Mouse (Mus musculus) C2C12 (cell line): ENCODE data around the gene Adora2b. TPM values are rescaled to one million over a fixed set of nuclear protein-coding genes. Genes with fewer than 3 reads are reported as not detected.
A peak's percentile ranks its signal among the peaks of the same experiment; 100 is the strongest.

Experiments
- H3K27me3 ChIP-seq: one replicate; pipeline ENCODE4 v1.6.1; 2011; ENCODE audit not compliant: control insufficient read depth, insufficient read depth, insufficient read length
- H3K36me3 ChIP-seq: one replicate; pipeline ENCODE4 v1.6.1; 2011; ENCODE audit not compliant: control insufficient read depth, insufficient read depth
- H3K4me3 ChIP-seq: one replicate; pipeline ENCODE4 v1.5.1; 2011; ENCODE audit warnings: mild to moderate bottlenecking, control low read depth; ENCODE audit not compliant: poor library complexity, insufficient read depth, severe bottlenecking
- H3K79me2 ChIP-seq: one replicate; pipeline ENCODE4 v1.6.1; 2011; ENCODE audit not compliant: control insufficient read depth, insufficient read depth
- H3K79me3 ChIP-seq: one replicate; pipeline ENCODE4 v1.6.1; 2011; ENCODE audit warnings: low read depth, control low read depth
- H3ac ChIP-seq: one replicate; pipeline ENCODE3; 2011; ENCODE audit warnings: low read depth; ENCODE audit not compliant: control insufficient read depth, insufficient read length
- CEBPB ChIP-seq: IDR thresholded peaks from one replicate; pipeline ENCODE4 v1.6.1; 2011; ENCODE audit warnings: low read depth, mild to moderate bottlenecking, control low read depth, moderate library complexity
- CTCF ChIP-seq: IDR thresholded peaks from one replicate; pipeline ENCODE4 v1.5.1; 2011; ENCODE audit not compliant: control insufficient read depth, insufficient read depth, insufficient read length
- FOSL1 ChIP-seq: IDR thresholded peaks from one replicate; pipeline ENCODE4 v1.8.0; 2011; ENCODE audit warnings: mild to moderate bottlenecking, low read length; ENCODE audit not compliant: poor library complexity, insufficient read depth, severe bottlenecking
- MAX ChIP-seq: IDR thresholded peaks from one replicate; pipeline ENCODE4 v1.6.1; 2011; ENCODE audit warnings: mild to moderate bottlenecking, control low read depth
- MYOD1 ChIP-seq: IDR thresholded peaks from one replicate; pipeline ENCODE4 v1.6.1; 2011; ENCODE audit warnings: low read depth; ENCODE audit not compliant: control insufficient read depth, insufficient read length
- MYOG ChIP-seq: IDR thresholded peaks from one replicate; pipeline ENCODE4 v1.6.1; 2011; ENCODE audit not compliant: control insufficient read depth, insufficient read length; ENCODE audit errors: extremely low read depth
- USF1 ChIP-seq: IDR thresholded peaks from one replicate; pipeline ENCODE4 v1.6.1; 2011; ENCODE audit warnings: low read depth, mild to moderate bottlenecking, control low read depth, moderate library complexity
- polyA plus RNA-seq: library from polyadenylated mRNA; unstranded; fragments of >200 nt; fragmentation: generic; extraction: Trizol; gene quantifications from one replicate; pipeline ENCODE4 v1.2.1, GENCODE M21; 2012; ENCODE audit warnings: missing spikeins

The Adora2b gene
- polyA plus RNA-seq, 1 experiment, result 3.7 TPM

DNA sequence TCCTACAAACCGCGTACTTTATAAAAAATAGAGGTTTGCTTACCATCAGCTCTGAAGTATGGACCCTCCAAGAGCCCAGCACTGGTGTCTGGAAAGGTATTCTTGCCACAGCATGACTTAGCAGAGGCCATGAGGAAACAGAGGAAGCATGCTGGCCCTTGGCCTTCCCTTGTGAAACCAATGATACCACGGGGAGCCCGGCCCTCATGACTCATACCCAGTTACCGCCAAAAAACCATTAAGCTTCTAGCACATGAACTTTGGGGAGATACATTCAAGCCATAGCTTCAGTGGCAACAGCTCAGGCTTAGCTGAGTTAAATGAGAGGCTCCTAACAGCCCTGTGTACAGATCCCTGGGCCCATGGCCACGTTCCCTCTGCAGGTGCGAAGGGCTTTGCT, 24.8 kb upstream of the Adora2b start:
- Histone ChIP-seq H3ac (no peak overlapping the region), H3K79me2 (no peaks in the 10 kb centered on the region), H3K79me3 (no peaks in the 10 kb centered on the region), H3K4me3 (no peak overlapping the region), H3K36me3 (peaks cover 38% of the 10 kb centered on the region), H3K27me3 (no peaks in the 10 kb centered on the region)
- no peak for TF ChIP-seq MYOG
- peak; percentile 98 for TF ChIP-seq MAX

DNA sequence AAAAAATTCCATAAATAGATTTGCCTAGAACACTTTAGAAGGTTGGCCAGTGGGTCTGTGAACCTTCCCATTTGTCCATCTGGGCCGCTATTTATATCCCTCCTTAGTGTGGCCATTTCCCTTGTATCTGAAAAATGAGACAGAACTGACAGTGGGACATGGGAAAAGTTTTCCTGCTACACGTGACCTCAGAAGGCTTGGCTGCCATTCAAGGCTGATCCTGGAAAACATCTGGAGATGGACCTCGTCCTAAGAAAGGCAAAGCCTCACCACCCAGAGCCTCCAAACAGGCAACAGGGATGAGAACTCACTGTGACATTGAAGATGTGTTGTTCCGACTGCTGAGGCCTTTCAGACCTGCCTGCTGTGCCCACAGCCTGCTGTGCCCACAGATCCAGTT, 24.0 kb upstream of the Adora2b start:
- H3ac ChIP-seq, result no peak overlapping the region
- H3K36me3 ChIP-seq, result peaks cover 30% of the 10 kb centered on the region
- H3K27me3 ChIP-seq, result no peaks in the 10 kb centered on the region
- no peaks in the 10 kb centered on the region for H3K79me2 ChIP-seq
- H3K79me3 ChIP-seq, result no peaks in the 10 kb centered on the region
- TF ChIP-seq MYOD1 (no peak), USF1 (peak; percentile 52)
- no peak overlapping the region for H3K4me3 ChIP-seq

DNA sequence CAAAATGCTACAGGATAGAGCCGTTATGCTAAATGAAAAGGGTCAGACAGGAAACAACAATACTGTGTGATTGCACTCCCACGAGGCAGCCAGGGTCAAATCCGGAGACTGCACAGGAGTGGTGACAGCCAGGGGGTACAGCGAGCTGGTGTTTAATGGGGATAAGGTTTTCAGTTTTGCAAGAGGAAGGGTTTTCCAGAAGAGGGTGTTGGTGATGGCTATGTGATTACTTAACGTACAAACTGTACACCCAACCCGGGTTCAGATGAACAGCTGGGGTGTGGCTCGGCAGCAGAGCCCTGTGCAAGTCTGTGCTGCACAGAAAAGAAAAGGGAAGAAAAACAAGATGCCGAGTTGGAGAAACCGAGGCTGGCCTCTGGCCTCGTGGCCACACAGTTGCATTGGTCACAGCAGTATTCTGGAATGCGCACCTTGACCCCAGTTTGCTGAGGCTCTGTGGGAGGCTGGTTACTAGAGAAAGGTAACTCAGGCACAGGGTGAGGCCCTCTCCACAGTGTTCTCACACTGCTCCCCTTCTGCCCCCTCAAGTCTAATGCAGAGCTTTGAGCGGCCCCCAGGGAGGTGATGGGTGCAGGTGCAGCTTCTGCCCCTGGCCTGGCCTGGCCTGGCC, 8.0 kb upstream of the Adora2b start:
- no peaks in the 10 kb centered on the region for H3K27me3 ChIP-seq
- no peaks in the 10 kb centered on the region for H3K36me3 ChIP-seq
- H3K79me2 ChIP-seq, result no peaks in the 10 kb centered on the region
- no peaks in the 10 kb centered on the region for H3K79me3 ChIP-seq
- no peak overlapping the region for H3ac ChIP-seq
- TF ChIP-seq USF1, result no peak
- H3K4me3 ChIP-seq, result no peak overlapping the region

DNA sequence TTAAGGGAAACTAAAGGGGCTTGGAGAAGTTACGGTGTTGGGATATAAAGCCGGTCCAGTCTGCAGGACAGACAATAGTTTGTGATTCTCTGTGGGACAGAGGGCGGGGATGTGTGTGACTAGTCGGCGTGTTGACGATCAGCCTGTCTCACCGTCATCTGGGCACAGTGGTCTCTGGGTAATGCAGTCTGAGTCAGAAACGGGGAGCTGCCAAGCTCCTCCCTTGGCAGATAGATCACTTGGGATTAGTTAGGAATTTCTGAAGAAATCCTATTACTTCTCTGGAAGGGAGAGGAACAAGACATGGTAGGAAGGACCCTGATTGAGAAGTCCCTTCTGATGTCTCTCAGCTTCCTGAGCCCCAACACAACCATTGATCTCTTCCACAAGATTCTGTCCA, 4.9 kb upstream of the Adora2b start:
- no peak overlapping the region for H3ac ChIP-seq
- no peaks in the 10 kb centered on the region for H3K79me3 ChIP-seq
- no peak for TF ChIP-seq FOSL1
- no peak for TF ChIP-seq USF1
- TF ChIP-seq CEBPB, result no peak
- TF ChIP-seq MAX, result no peak
- no peak for TF ChIP-seq MYOG
- TF ChIP-seq MYOD1, result no peak
- no peak for TF ChIP-seq CTCF
- no peaks in the 10 kb centered on the region for H3K27me3 ChIP-seq
- H3K4me3 ChIP-seq, result no peak overlapping the region
- H3K36me3 ChIP-seq, result no peaks in the 10 kb centered on the region
- H3K79me2 ChIP-seq, result no peaks in the 10 kb centered on the region

DNA sequence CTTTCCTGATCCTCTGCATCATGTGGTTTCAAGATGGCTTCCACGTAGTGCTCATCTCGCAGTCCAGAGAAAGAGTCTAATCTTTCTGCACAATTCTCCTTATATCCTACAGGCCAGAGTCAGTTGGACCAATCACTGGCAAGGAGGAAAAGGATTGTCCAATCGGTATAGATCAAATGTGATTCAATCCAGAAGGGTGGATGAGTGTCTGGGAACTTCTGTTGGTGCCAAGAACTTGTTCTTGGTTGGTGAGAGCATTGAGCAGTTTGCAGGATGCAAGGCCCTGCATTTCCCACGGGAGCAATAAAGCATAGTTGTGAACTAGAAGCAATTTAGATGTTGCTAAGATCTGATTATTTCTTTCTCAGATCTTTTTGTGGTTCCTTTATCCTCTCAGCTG, 4.3 kb upstream of the Adora2b start:
- H3ac ChIP-seq, result no peak overlapping the region
- no peak overlapping the region for H3K4me3 ChIP-seq
- no peaks in the 10 kb centered on the region for H3K79me2 ChIP-seq
- no peaks in the 10 kb centered on the region for H3K36me3 ChIP-seq
- H3K27me3 ChIP-seq, result no peaks in the 10 kb centered on the region
- TF ChIP-seq CEBPB (no peak), USF1 (no peak), FOSL1 (no peak), CTCF (no peak), MYOD1 (no peak), MAX (no peak), MYOG (no peak)
- no peaks in the 10 kb centered on the region for H3K79me3 ChIP-seq

DNA sequence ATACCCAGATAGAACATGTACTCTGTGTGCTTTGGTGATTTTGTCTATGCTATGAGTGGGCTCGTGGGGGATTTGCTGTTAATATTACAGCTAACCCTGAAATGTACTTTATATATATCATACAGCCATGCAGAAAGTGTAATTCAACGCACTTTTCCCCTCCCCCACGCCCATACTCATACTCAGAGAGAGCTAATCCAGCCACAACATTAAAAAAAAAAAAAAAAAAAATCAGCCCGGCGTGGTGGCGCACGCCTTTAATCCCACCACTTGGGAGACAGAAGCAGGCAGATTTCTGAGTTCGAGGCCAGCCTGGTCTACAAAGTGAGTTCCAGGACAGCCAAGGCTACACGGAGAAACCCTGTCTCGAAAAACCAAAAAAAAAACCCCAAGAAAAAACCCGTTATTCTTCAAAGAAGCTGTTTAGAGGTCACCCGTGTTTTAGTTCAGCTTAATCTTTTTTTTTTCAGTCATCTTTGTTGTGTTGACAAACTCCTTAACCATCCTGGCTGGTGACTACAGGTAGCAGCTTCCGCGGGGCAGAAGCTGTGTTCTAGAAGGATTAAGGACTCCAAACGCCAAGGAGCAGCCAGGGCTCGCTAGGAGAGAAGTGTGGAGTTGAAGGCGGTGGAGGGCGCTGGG, 904 bp upstream of the Adora2b start:
- Histone ChIP-seq H3K4me3 (no peak overlapping the region), H3K79me2 (no peaks in the 10 kb centered on the region), H3K27me3 (no peaks in the 10 kb centered on the region), H3ac (no peak overlapping the region), H3K36me3 (no peaks in the 10 kb centered on the region), H3K79me3 (no peaks in the 10 kb centered on the region)
- TF ChIP-seq MAX, result no peak
